Mouse (Mus musculus): ENCODE results near the gene Tmem44. TPM values are rescaled to one million over a fixed set of nuclear protein-coding genes. Genes with fewer than 3 reads are reported as not detected.

Tmem44 gene
- polyA plus RNA-seq, 1 experiment from 2014 or later = 0.90 TPM

GRCm38 (mm10) chr16:30516993-30517392 lies 33.6 kb downstream of the Tmem44 start:
- peaks cover 16% of the 10 kb centered on the region for H3K4me1 ChIP-seq (replicated peaks)
- 0 out of 2 replicates have a peak, but pooled peaks cover 9% of the 10 kb centered on the region for H3K27me3 ChIP-seq
- no peaks in the 10 kb centered on the region for H3K9me3 ChIP-seq (replicated peaks)
- no peak overlapping the region for H3K4me2 ChIP-seq
- ATAC-seq (ENCODE audit: insufficient read depth) = no peak
- H3K27ac ChIP-seq (replicated peaks) = no peak overlapping the region
- H3K9ac ChIP-seq = no peak overlapping the region
- 85% methylated on average over 9 of the region's 9 CpGs for WGBS (ENCODE audit: insufficient replicate concordance)
- no peaks in the 10 kb centered on the region for H3K36me3 ChIP-seq (replicated peaks)
- H3K4me3 ChIP-seq (replicated peaks) = no peak overlapping the region

- H3K36me3 ChIP-seq (replicated peaks) = no peaks in the 10 kb centered on the region
- no peak overlapping the region for H3K4me2 ChIP-seq
- no peak overlapping the region for H3K9ac ChIP-seq
- no peak overlapping the region for H3K27ac ChIP-seq (replicated peaks)
- no peaks in the 10 kb centered on the region for H3K9me3 ChIP-seq (replicated peaks)
- 64% methylated on average over 12 of the region's 12 CpGs for WGBS (ENCODE audit: insufficient replicate concordance)
- H3K4me1 ChIP-seq (replicated peaks) = peaks cover 28% of the 10 kb centered on the region
- H3K27me3 ChIP-seq = 0 out of 2 replicates have a peak, but pooled peaks cover 9% of the 10 kb centered on the region
- no peak for ATAC-seq (ENCODE audit: insufficient read depth)
- H3K4me3 ChIP-seq (replicated peaks) = no peak overlapping the region
These were observed 35.2 kb downstream of the Tmem44 start for GRCm38 (mm10) chr16:30515418-30515817.

- 73% methylated on average over 20 of the region's 20 CpGs for WGBS (ENCODE audit: insufficient replicate concordance)
- H3K4me2 ChIP-seq = no peak overlapping the region
- H3K4me3 ChIP-seq (replicated peaks) = no peak overlapping the region
- H3K27ac ChIP-seq (replicated peaks) = no peak overlapping the region
- H3K36me3 ChIP-seq (replicated peaks) = no peaks in the 10 kb centered on the region
- no peak overlapping the region for H3K9ac ChIP-seq
- no peak for ATAC-seq (ENCODE audit: insufficient read depth)
- H3K27me3 ChIP-seq = no peaks in the 10 kb centered on the region
- peaks cover 43% of the 10 kb centered on the region for H3K4me1 ChIP-seq (replicated peaks)
- H3K9me3 ChIP-seq (replicated peaks) = no peaks in the 10 kb centered on the region
These were observed 37.3 kb downstream of the Tmem44 start for GRCm38 (mm10) chr16:30513050-30514024.

- H3K27ac ChIP-seq (replicated peaks) = peak overlapping the region; percentile 57; the same call in 1 of the 2 replicates
- peak overlapping the region; percentile 16; the same call in 1 of the 2 replicates for H3K9ac ChIP-seq
- H3K4me2 ChIP-seq = peak overlapping the region; percentile 75
- no peaks in the 10 kb centered on the region for H3K36me3 ChIP-seq (replicated peaks)
- no peaks in the 10 kb centered on the region for H3K9me3 ChIP-seq (replicated peaks)
- H3K27me3 ChIP-seq = no peaks in the 10 kb centered on the region
- 44% methylated on average over 8 of the region's 8 CpGs for WGBS (ENCODE audit: insufficient replicate concordance)
- H3K4me3 ChIP-seq (replicated peaks) = 0 out of 2 replicates have a peak overlapping the region, but pooled peaks have one; percentile 0
- ATAC-seq (ENCODE audit: insufficient read depth) = peak; percentile 24; the same call in 1 of the 2 replicates
- peaks cover 40% of the 10 kb centered on the region for H3K4me1 ChIP-seq (replicated peaks)
These were observed 38.1 kb downstream of the Tmem44 start for GRCm38 (mm10) chr16:30512375-30513049.

- no peaks in the 10 kb centered on the region for H3K9me3 ChIP-seq (replicated peaks)
- H3K27ac ChIP-seq (replicated peaks) = peak overlapping the region; percentile 84
- no peak for ATAC-seq (ENCODE audit: insufficient read depth)
- 57% methylated on average over 13 of the region's 13 CpGs for WGBS (ENCODE audit: insufficient replicate concordance)
- peak overlapping the region; percentile 80 for H3K4me3 ChIP-seq (replicated peaks)
- H3K4me2 ChIP-seq = peak overlapping the region; percentile 75
- H3K9ac ChIP-seq = peak overlapping the region; percentile 83
- no peaks in the 10 kb centered on the region for H3K36me3 ChIP-seq (replicated peaks)
- H3K4me1 ChIP-seq (replicated peaks) = peaks cover 40% of the 10 kb centered on the region
- no peaks in the 10 kb centered on the region for H3K27me3 ChIP-seq
These were observed 38.9 kb downstream of the Tmem44 start for GRCm38 (mm10) chr16:30511563-30512340.

- Histone ChIP-seq H3K4me2 (peak overlapping the region; percentile 75), H3K9ac (peak overlapping the region; percentile 83), H3K36me3 (replicated peaks) (no peaks in the 10 kb centered on the region), H3K4me3 (replicated peaks) (peak overlapping the region; percentile 80), H3K27ac (replicated peaks) (peak overlapping the region; percentile 84), H3K4me1 (replicated peaks) (peaks cover 40% of the 10 kb centered on the region), H3K9me3 (replicated peaks) (no peaks in the 10 kb centered on the region), H3K27me3 (no peaks in the 10 kb centered on the region)
- 4% methylated on average over 44 of the region's 44 CpGs for WGBS (ENCODE audit: insufficient replicate concordance)
- ATAC-seq (ENCODE audit: insufficient read depth) = peak; percentile 80
These were observed 39.9 kb downstream of the Tmem44 start for GRCm38 (mm10) chr16:30510504-30511451.

GRCm38 (mm10) chr16:30510091-30510490 lies 40.6 kb downstream of the Tmem44 start:
- Histone ChIP-seq H3K4me2 (peak overlapping the region; percentile 75), H3K9me3 (replicated peaks) (no peaks in the 10 kb centered on the region), H3K9ac (peak overlapping the region; percentile 83; the same call in 1 of the 2 replicates), H3K4me1 (replicated peaks) (peaks cover 40% of the 10 kb centered on the region), H3K4me3 (replicated peaks) (peak overlapping the region; percentile 80), H3K27ac (replicated peaks) (peak overlapping the region; percentile 84), H3K36me3 (replicated peaks) (no peaks in the 10 kb centered on the region), H3K27me3 (no peaks in the 10 kb centered on the region)
- WGBS (ENCODE audit: insufficient replicate concordance) = 42% methylated on average over 9 of the region's 9 CpGs
- ATAC-seq (ENCODE audit: insufficient read depth) = no peak

- H3K36me3 ChIP-seq (replicated peaks) = no peaks in the 10 kb centered on the region
- WGBS (ENCODE audit: insufficient replicate concordance) = 47% methylated on average over 12 of the region's 12 CpGs
These were observed 41.3 kb downstream of the Tmem44 start for GRCm38 (mm10) chr16:30509340-30509739.

GRCm38 (mm10) chr16:30508738-30509137 lies 41.9 kb downstream of the Tmem44 start:
- H3K4me1 ChIP-seq (replicated peaks) = peaks cover 43% of the 10 kb centered on the region
- H3K36me3 ChIP-seq (replicated peaks) = no peaks in the 10 kb centered on the region
- H3K9ac ChIP-seq = no peak overlapping the region
- H3K4me3 ChIP-seq (replicated peaks) = no peak overlapping the region
- no peak overlapping the region for H3K27ac ChIP-seq (replicated peaks)
- 78% methylated on average over 9 of the region's 9 CpGs for WGBS (ENCODE audit: insufficient replicate concordance)
- H3K27me3 ChIP-seq = no peaks in the 10 kb centered on the region
- no peak for ATAC-seq (ENCODE audit: insufficient read depth)
- H3K9me3 ChIP-seq (replicated peaks) = no peaks in the 10 kb centered on the region
- H3K4me2 ChIP-seq = no peak overlapping the region

More at GRCm38 (mm10) chr16:30509340-30509739, 41.3 kb downstream of the Tmem44 start:
- H3K27ac ChIP-seq (replicated peaks) = peak overlapping the region; percentile 84; the same call in 1 of the 2 replicates
- 0 out of 2 replicates have a peak, but pooled peaks have one; percentile 22 for ATAC-seq (ENCODE audit: insufficient read depth)
- no peaks in the 10 kb centered on the region for H3K9me3 ChIP-seq (replicated peaks)
- peak overlapping the region; percentile 75; the same call in 1 of the 2 replicates for H3K4me2 ChIP-seq
- no peaks in the 10 kb centered on the region for H3K27me3 ChIP-seq
- peaks cover 40% of the 10 kb centered on the region for H3K4me1 ChIP-seq (replicated peaks)
- H3K4me3 ChIP-seq (replicated peaks) = no peak overlapping the region
- H3K9ac ChIP-seq = no peak overlapping the region

All from liver, embryonic 15.5 days (tissue).